Mouse (Mus musculus): ENCODE measurements around the gene Wrap53. TPM values are rescaled to one million over a fixed set of nuclear protein-coding genes. Genes with fewer than 3 reads are reported as not detected.

Wrap53 gene
- total and polyA plus RNA-seq, 2 experiments from 2014 or later = 12.8 to 19.4 TPM

GRCm38 (mm10) chr11:69525661-69526060 is 54.4 kb downstream of the Wrap53 start:
- Histone ChIP-seq H3K9me3 (ENCODE audit: low read length) (no peaks in the 10 kb centered on the region), H3K9ac (replicated peaks; ENCODE audit: low read length) (no peak overlapping the region), H3K27ac (no peak overlapping the region), H3K4me3 (ENCODE audit: low read length) (no peak overlapping the region), H3K4me1 (ENCODE audit: insufficient read depth, low read length) (peaks cover 6% of the 10 kb centered on the region; the same call in 1 of the 2 replicates), H3K36me3 (ENCODE audit: insufficient read depth, low read length) (no peaks in the 10 kb centered on the region), H3K4me2 (ENCODE audit: low read depth, low read length) (no peak overlapping the region), H3K27me3 (ENCODE audit: insufficient read depth, low read length) (no peaks in the 10 kb centered on the region)
- DNase-seq (ENCODE audit: low spot score) (no peak), ATAC-seq (no peak)
- no peak for TF ChIP-seq CTCF (IDR thresholded peaks at IDR 0.05; ENCODE audit: low read depth)
- 80% methylated on average over 9 of the region's 9 CpGs for WGBS

GRCm38 (mm10) chr11:69523651-69524050 is 56.4 kb downstream of the Wrap53 start:
- no peak overlapping the region for H3K9ac ChIP-seq (replicated peaks; ENCODE audit: low read length)
- H3K36me3 ChIP-seq (ENCODE audit: insufficient read depth, low read length) = no peaks in the 10 kb centered on the region
- H3K27ac ChIP-seq = no peak overlapping the region
- DNase-seq (ENCODE audit: low spot score) = no peak
- H3K4me1 ChIP-seq (ENCODE audit: insufficient read depth, low read length) = peaks cover 6% of the 10 kb centered on the region; the same call in 1 of the 2 replicates
- no peak overlapping the region for H3K4me3 ChIP-seq (ENCODE audit: low read length)
- ATAC-seq = no peak
- no peaks in the 10 kb centered on the region for H3K27me3 ChIP-seq (ENCODE audit: insufficient read depth, low read length)
- no peak for TF ChIP-seq CTCF (IDR thresholded peaks at IDR 0.05; ENCODE audit: low read depth)
- H3K4me2 ChIP-seq (ENCODE audit: low read depth, low read length) = no peak overlapping the region
- no peaks in the 10 kb centered on the region for H3K9me3 ChIP-seq (ENCODE audit: low read length)
- whole genome bisulfite sequencing = 94% methylated on average over 4 of the region's 4 CpGs

GRCm38 (mm10) chr11:69521526-69522149 is 58.4 kb downstream of the Wrap53 start:
- H3K9ac ChIP-seq (replicated peaks; ENCODE audit: low read length) = no peak overlapping the region
- H3K9me3 ChIP-seq (ENCODE audit: low read length) = no peaks in the 10 kb centered on the region
- no peak overlapping the region for H3K27ac ChIP-seq
- ATAC-seq (no peak), DNase-seq (ENCODE audit: low spot score) (no peak)
- no peak overlapping the region for H3K4me3 ChIP-seq (ENCODE audit: low read length)
- H3K4me2 ChIP-seq (ENCODE audit: low read depth, low read length) = no peak overlapping the region
- WGBS = 88% methylated on average over 9 of the region's 9 CpGs
- H3K27me3 ChIP-seq (ENCODE audit: insufficient read depth, low read length) = no peaks in the 10 kb centered on the region
- H3K36me3 ChIP-seq (ENCODE audit: insufficient read depth, low read length) = no peaks in the 10 kb centered on the region
- H3K4me1 ChIP-seq (ENCODE audit: insufficient read depth, low read length) = no peaks in the 10 kb centered on the region
- no peak for TF ChIP-seq CTCF (IDR thresholded peaks at IDR 0.05; ENCODE audit: low read depth)

- H3K4me3 ChIP-seq (ENCODE audit: low read length) = no peak overlapping the region
- H3K9ac ChIP-seq (replicated peaks; ENCODE audit: low read length) = no peak overlapping the region
- no peaks in the 10 kb centered on the region for H3K9me3 ChIP-seq (ENCODE audit: low read length)
- no peak overlapping the region for H3K27ac ChIP-seq
- H3K4me1 ChIP-seq (ENCODE audit: insufficient read depth, low read length) = no peaks in the 10 kb centered on the region
- 58% methylated on average over 4 of the region's 4 CpGs for WGBS
- H3K4me2 ChIP-seq (ENCODE audit: low read depth, low read length) = no peak overlapping the region
- H3K27me3 ChIP-seq (ENCODE audit: insufficient read depth, low read length) = no peaks in the 10 kb centered on the region
- no peak for ATAC-seq
- DNase-seq (ENCODE audit: low spot score) = peak; percentile 42
- H3K36me3 ChIP-seq (ENCODE audit: insufficient read depth, low read length) = no peaks in the 10 kb centered on the region
- TF ChIP-seq CTCF (IDR thresholded peaks at IDR 0.05; ENCODE audit: low read depth) = no peak
Measured at GRCm38 (mm10) chr11:69519976-69520375, 60.1 kb downstream of the Wrap53 start.

GRCm38 (mm10) chr11:69516661-69517060 is 63.4 kb downstream of the Wrap53 start:
- H3K9me3 ChIP-seq (ENCODE audit: low read length) = no peaks in the 10 kb centered on the region
- no peak overlapping the region for H3K4me3 ChIP-seq (ENCODE audit: low read length)
- TF ChIP-seq CTCF (IDR thresholded peaks at IDR 0.05; ENCODE audit: low read depth) = no peak
- H3K9ac ChIP-seq (replicated peaks; ENCODE audit: low read length) = no peak overlapping the region
- H3K4me2 ChIP-seq (ENCODE audit: low read depth, low read length) = no peak overlapping the region
- WGBS = 68% methylated on average over 3 of the region's 3 CpGs
- no peaks in the 10 kb centered on the region for H3K27me3 ChIP-seq (ENCODE audit: insufficient read depth, low read length)
- DNase-seq (ENCODE audit: low spot score) (no peak), ATAC-seq (no peak)
- no peaks in the 10 kb centered on the region for H3K4me1 ChIP-seq (ENCODE audit: insufficient read depth, low read length)
- H3K27ac ChIP-seq = no peak overlapping the region
- H3K36me3 ChIP-seq (ENCODE audit: insufficient read depth, low read length) = no peaks in the 10 kb centered on the region

- Histone ChIP-seq H3K27ac (no peak overlapping the region), H3K9ac (replicated peaks; ENCODE audit: low read length) (0 out of 2 replicates have a peak overlapping the region, but pooled peaks have one; percentile 13), H3K9me3 (ENCODE audit: low read length) (no peaks in the 10 kb centered on the region), H3K4me3 (ENCODE audit: low read length) (no peak overlapping the region), H3K4me2 (ENCODE audit: low read depth, low read length) (no peak overlapping the region), H3K36me3 (ENCODE audit: insufficient read depth, low read length) (no peaks in the 10 kb centered on the region), H3K27me3 (ENCODE audit: insufficient read depth, low read length) (no peaks in the 10 kb centered on the region), H3K4me1 (ENCODE audit: insufficient read depth, low read length) (no peaks in the 10 kb centered on the region)
- TF ChIP-seq CTCF (IDR thresholded peaks at IDR 0.05; ENCODE audit: low read depth) = no peak
- WGBS = 72% methylated on average over 15 of the region's 15 CpGs
- ATAC-seq (no peak), DNase-seq (ENCODE audit: low spot score) (no peak)
Measured at GRCm38 (mm10) chr11:69516151-69516640, 63.9 kb downstream of the Wrap53 start.

- no peak overlapping the region for H3K27ac ChIP-seq
- ATAC-seq (peak; percentile 67), DNase-seq (ENCODE audit: low spot score) (peak; percentile 86)
- H3K9ac ChIP-seq (replicated peaks; ENCODE audit: low read length) = no peak overlapping the region
- no peaks in the 10 kb centered on the region for H3K9me3 ChIP-seq (ENCODE audit: low read length)
- no peaks in the 10 kb centered on the region for H3K4me1 ChIP-seq (ENCODE audit: insufficient read depth, low read length)
- H3K27me3 ChIP-seq (ENCODE audit: insufficient read depth, low read length) = no peaks in the 10 kb centered on the region
- no peak overlapping the region for H3K4me3 ChIP-seq (ENCODE audit: low read length)
- no peaks in the 10 kb centered on the region for H3K36me3 ChIP-seq (ENCODE audit: insufficient read depth, low read length)
- 9% methylated on average over 6 of the region's 6 CpGs for WGBS
- no peak overlapping the region for H3K4me2 ChIP-seq (ENCODE audit: low read depth, low read length)
- peak; percentile 84 for TF ChIP-seq CTCF (IDR thresholded peaks at IDR 0.05; ENCODE audit: low read depth)
Measured at GRCm38 (mm10) chr11:69513840-69514239, 66.2 kb downstream of the Wrap53 start.

Other genes with a start within 250 kb of the Wrap53 start
- 127 and 141 TPM in 2 replicates for gene Rnf227, start 239.8 kb downstream of the Wrap53 start, total RNA-seq (2014; rRNA removed)
- gene Rnf227, start 239.8 kb downstream of the Wrap53 start, polyA plus RNA-seq (2015; fragmentation: Nextera tagmentation; extraction: Ambion mirVana) = 234 and 241 TPM in 2 replicates
- 252 and 255 TPM in 2 replicates for gene Chd3, start 210.8 kb downstream of the Wrap53 start, total RNA-seq (2014; rRNA removed)
- 46.6 and 49.7 TPM in 2 replicates for gene Chd3, start 210.8 kb downstream of the Wrap53 start, polyA plus RNA-seq (2015; fragmentation: Nextera tagmentation; extraction: Ambion mirVana)
- gene Naa38, start 184.8 kb downstream of the Wrap53 start, total RNA-seq (2014; rRNA removed) = 77.1 and 99.0 TPM in 2 replicates
- gene Naa38, start 184.8 kb downstream of the Wrap53 start, polyA plus RNA-seq (2015; fragmentation: Nextera tagmentation; extraction: Ambion mirVana) = 162 and 163 TPM in 2 replicates
- 21.8 and 26.9 TPM in 2 replicates for gene Cyb5d1, start 184.6 kb downstream of the Wrap53 start, total RNA-seq (2014; rRNA removed)
- 18.5 and 22.2 TPM in 2 replicates for gene Cyb5d1, start 184.6 kb downstream of the Wrap53 start, polyA plus RNA-seq (2015; fragmentation: Nextera tagmentation; extraction: Ambion mirVana)
- 3.8 and 4.3 TPM in 2 replicates for gene Tmem88, start 182.0 kb downstream of the Wrap53 start, total RNA-seq (2014; rRNA removed)
- gene Tmem88, start 182.0 kb downstream of the Wrap53 start, polyA plus RNA-seq (2015; fragmentation: Nextera tagmentation; extraction: Ambion mirVana) = 8.7 and 9.5 TPM in 2 replicates
- 8.0 and 10.5 TPM in 2 replicates for gene Kdm6b, start 166.6 kb downstream of the Wrap53 start, total RNA-seq (2014; rRNA removed)
- 20.5 and 22.3 TPM in 2 replicates for gene Kdm6b, start 166.6 kb downstream of the Wrap53 start, polyA plus RNA-seq (2015; fragmentation: Nextera tagmentation; extraction: Ambion mirVana)
- gene Dnah2, start 31.1 kb downstream of the Wrap53 start, total RNA-seq (2014; rRNA removed) = 3.9 and 4.9 TPM in 2 replicates
- gene Dnah2, start 31.1 kb downstream of the Wrap53 start, polyA plus RNA-seq (2015; fragmentation: Nextera tagmentation; extraction: Ambion mirVana) = 2.0 and 3.2 TPM in 2 replicates
- gene Efnb3, start 20.1 kb downstream of the Wrap53 start, total RNA-seq (2014; rRNA removed) = 97.9 and 111 TPM in 2 replicates
- gene Efnb3, start 20.1 kb downstream of the Wrap53 start, polyA plus RNA-seq (2015; fragmentation: Nextera tagmentation; extraction: Ambion mirVana) = 93.3 and 94.4 TPM in 2 replicates
- 33.5 and 41.5 TPM in 2 replicates for gene Trp53, start 104 bp upstream of the Wrap53 start, total RNA-seq (2014; rRNA removed)
- gene Trp53, start 104 bp upstream of the Wrap53 start, polyA plus RNA-seq (2015; fragmentation: Nextera tagmentation; extraction: Ambion mirVana) = 36.6 and 37.4 TPM in 2 replicates
- gene Atp1b2, start 25.7 kb upstream of the Wrap53 start, total RNA-seq (2014; rRNA removed) = 185 and 210 TPM in 2 replicates
- gene Atp1b2, start 25.7 kb upstream of the Wrap53 start, polyA plus RNA-seq (2015; fragmentation: Nextera tagmentation; extraction: Ambion mirVana) = 145 and 157 TPM in 2 replicates
- gene Shbg, start 37.6 kb upstream of the Wrap53 start, total RNA-seq (2014; rRNA removed) = 0.40 TPM in 1 of 2 replicates, not detected in the other
- gene Shbg, start 37.6 kb upstream of the Wrap53 start, polyA plus RNA-seq (2015; fragmentation: Nextera tagmentation; extraction: Ambion mirVana) = not detected in 2 replicates
- gene Sat2, start 41.8 kb upstream of the Wrap53 start, total RNA-seq (2014; rRNA removed) = 8.6 and 10.9 TPM in 2 replicates
- gene Sat2, start 41.8 kb upstream of the Wrap53 start, polyA plus RNA-seq (2015; fragmentation: Nextera tagmentation; extraction: Ambion mirVana) = 35.4 and 41.4 TPM in 2 replicates
- gene Fxr2, start 52.7 kb upstream of the Wrap53 start, total RNA-seq (2014; rRNA removed) = 68.5 and 79.6 TPM in 2 replicates
- 23.3 and 28.8 TPM in 2 replicates for gene Fxr2, start 52.7 kb upstream of the Wrap53 start, polyA plus RNA-seq (2015; fragmentation: Nextera tagmentation; extraction: Ambion mirVana)
- not detected in 2 replicates for gene Sox15, start 75.1 kb upstream of the Wrap53 start, total RNA-seq (2014; rRNA removed)
- gene Sox15, start 75.1 kb upstream of the Wrap53 start, polyA plus RNA-seq (2015; fragmentation: Nextera tagmentation; extraction: Ambion mirVana) = 0.35 and 0.40 TPM in 2 replicates
- 141 and 256 TPM in 2 replicates for gene Mpdu1, start 82.4 kb upstream of the Wrap53 start, total RNA-seq (2014; rRNA removed)
- 122 and 124 TPM in 2 replicates for gene Mpdu1, start 82.4 kb upstream of the Wrap53 start, polyA plus RNA-seq (2015; fragmentation: Nextera tagmentation; extraction: Ambion mirVana)
- gene Cd68, start 85.9 kb upstream of the Wrap53 start, total RNA-seq (2014; rRNA removed) = 6.0 and 7.5 TPM in 2 replicates
- 10.5 and 12.0 TPM in 2 replicates for gene Cd68, start 85.9 kb upstream of the Wrap53 start, polyA plus RNA-seq (2015; fragmentation: Nextera tagmentation; extraction: Ambion mirVana)
- 696 and 745 TPM in 2 replicates for gene Eif4a1, start 92.2 kb upstream of the Wrap53 start, total RNA-seq (2014; rRNA removed)
- 427 and 463 TPM in 2 replicates for gene Eif4a1, start 92.2 kb upstream of the Wrap53 start, polyA plus RNA-seq (2015; fragmentation: Nextera tagmentation; extraction: Ambion mirVana)
- gene Senp3, start 101.8 kb upstream of the Wrap53 start, total RNA-seq (2014; rRNA removed) = 68.6 and 90.4 TPM in 2 replicates
- gene Senp3, start 101.8 kb upstream of the Wrap53 start, polyA plus RNA-seq (2015; fragmentation: Nextera tagmentation; extraction: Ambion mirVana) = 69.2 and 69.3 TPM in 2 replicates
- 0.14 and 1.8 TPM in 2 replicates for gene Tnfsf13, start 105.5 kb upstream of the Wrap53 start, total RNA-seq (2014; rRNA removed)
- gene Tnfsf13, start 105.5 kb upstream of the Wrap53 start, polyA plus RNA-seq (2015; fragmentation: Nextera tagmentation; extraction: Ambion mirVana) = 0.76 and 0.98 TPM in 2 replicates
- 3.1 and 7.1 TPM in 2 replicates for gene Tnfsf12, start 115.6 kb upstream of the Wrap53 start, total RNA-seq (2014; rRNA removed)
- gene Tnfsf12, start 115.6 kb upstream of the Wrap53 start, polyA plus RNA-seq (2015; fragmentation: Nextera tagmentation; extraction: Ambion mirVana) = 5.0 and 6.0 TPM in 2 replicates
- gene Tnfsfm13, start 115.8 kb upstream of the Wrap53 start, total RNA-seq (2014; rRNA removed) = 0.94 and 4.6 TPM in 2 replicates
- gene Tnfsfm13, start 115.8 kb upstream of the Wrap53 start, polyA plus RNA-seq (2015; fragmentation: Nextera tagmentation; extraction: Ambion mirVana) = 2.0 and 2.8 TPM in 2 replicates
- 18.3 and 18.8 TPM in 2 replicates for gene Polr2a, start 178.4 kb upstream of the Wrap53 start, total RNA-seq (2014; rRNA removed)
- gene Polr2a, start 178.4 kb upstream of the Wrap53 start, polyA plus RNA-seq (2015; fragmentation: Nextera tagmentation; extraction: Ambion mirVana) = 9.1 and 10.5 TPM in 2 replicates
- 0.72 TPM in 1 of 2 replicates, not detected in the other for gene Slc35g3, start 181.7 kb upstream of the Wrap53 start, total RNA-seq (2014; rRNA removed)
- 0.11 and 0.15 TPM in 2 replicates for gene Slc35g3, start 181.7 kb upstream of the Wrap53 start, polyA plus RNA-seq (2015; fragmentation: Nextera tagmentation; extraction: Ambion mirVana)
- gene Zbtb4, start 185.7 kb upstream of the Wrap53 start, total RNA-seq (2014; rRNA removed) = 39.2 and 39.9 TPM in 2 replicates
- 4.6 and 4.9 TPM in 2 replicates for gene Zbtb4, start 185.7 kb upstream of the Wrap53 start, polyA plus RNA-seq (2015; fragmentation: Nextera tagmentation; extraction: Ambion mirVana)
- 1.5 TPM in 1 of 2 replicates, not detected in the other for gene Chrnb1, start 215.7 kb upstream of the Wrap53 start, total RNA-seq (2014; rRNA removed)
- 0.85 and 1.5 TPM in 2 replicates for gene Chrnb1, start 215.7 kb upstream of the Wrap53 start, polyA plus RNA-seq (2015; fragmentation: Nextera tagmentation; extraction: Ambion mirVana)
- gene Fgf11, start 221.6 kb upstream of the Wrap53 start, total RNA-seq (2014; rRNA removed) = 19.1 and 19.2 TPM in 2 replicates
- gene Fgf11, start 221.6 kb upstream of the Wrap53 start, polyA plus RNA-seq (2015; fragmentation: Nextera tagmentation; extraction: Ambion mirVana) = 3.8 and 4.4 TPM in 2 replicates
- gene Tmem102, start 225.4 kb upstream of the Wrap53 start, total RNA-seq (2014; rRNA removed) = 0.16 and 0.72 TPM in 2 replicates
- gene Tmem102, start 225.4 kb upstream of the Wrap53 start, polyA plus RNA-seq (2015; fragmentation: Nextera tagmentation; extraction: Ambion mirVana) = 1.1 and 1.5 TPM in 2 replicates
- not detected in 2 replicates for gene Gm39566, start 235.0 kb upstream of the Wrap53 start, total RNA-seq (2014; rRNA removed)
- gene Gm39566, start 235.0 kb upstream of the Wrap53 start, polyA plus RNA-seq (2015; fragmentation: Nextera tagmentation; extraction: Ambion mirVana) = not detected in 2 replicates
- not detected in 2 replicates for gene Spem2, start 238.2 kb upstream of the Wrap53 start, total RNA-seq (2014; rRNA removed)
- not detected in 2 replicates for gene Spem2, start 238.2 kb upstream of the Wrap53 start, polyA plus RNA-seq (2015; fragmentation: Nextera tagmentation; extraction: Ambion mirVana)
- gene Spem1, start 241.9 kb upstream of the Wrap53 start, total RNA-seq (2014; rRNA removed) = not detected in 2 replicates
- 0.28 and 0.40 TPM in 2 replicates for gene Spem1, start 241.9 kb upstream of the Wrap53 start, polyA plus RNA-seq (2015; fragmentation: Nextera tagmentation; extraction: Ambion mirVana)